Mouse (Mus musculus) spleen, adult 2 months (tissue): ENCODE data around the gene Pax3. TPM values are rescaled to one million over a fixed set of nuclear protein-coding genes. Genes with fewer than 3 reads are reported as not detected.

Experiments used
- DNase-seq, 2 experiments: peaks; one replicate each; pipeline versions ENCODE4 v3.0.0 to v3.0.0-alpha.2; 2012 to 2021; ENCODE audit warnings: low spot score in 2 of 2, low read depth in 1 of 2
- H3K27ac ChIP-seq: fragments of 200-500 bp; 2 replicates; pipeline ENCODE4 v1.5.1; 2012; ENCODE audit warnings: low read length, inconsistent platforms; ENCODE audit not compliant: insufficient read depth
- H3K27me3 ChIP-seq: fragments of 200-500 bp; 2 replicates; pipeline ENCODE4 v1.6.1; 2012; ENCODE audit warnings: mild to moderate bottlenecking, moderate library complexity, low read length, inconsistent platforms; ENCODE audit not compliant: control insufficient read depth, insufficient read depth
- H3K36me3 ChIP-seq: fragments of 200-500 bp; 2 replicates; pipeline ENCODE4 v1.6.1; 2012; ENCODE audit warnings: mild to moderate bottlenecking, low read length, inconsistent platforms; ENCODE audit not compliant: control insufficient read depth, insufficient read depth
- H3K4me1 ChIP-seq: fragments of 200-500 bp; 2 replicates; pipeline ENCODE4 v1.6.1; 2011; ENCODE audit warnings: inconsistent platforms; ENCODE audit not compliant: control insufficient read depth, insufficient read depth, insufficient read length
- H3K4me3 ChIP-seq: fragments of 200-500 bp; 2 replicates; pipeline ENCODE4 v1.5.1; 2011; ENCODE audit warnings: mild to moderate bottlenecking, inconsistent platforms; ENCODE audit not compliant: insufficient read depth, insufficient read length; ENCODE audit errors: extremely low read depth
- CTCF ChIP-seq: fragments of 200-500 bp; IDR thresholded peaks from 2 replicates; pipeline ENCODE4 v1.5.1; 2011; ENCODE audit warnings: mild to moderate bottlenecking, inconsistent platforms; ENCODE audit not compliant: insufficient read depth, insufficient read length, insufficient replicate concordance; ENCODE audit errors: extremely low read depth
- POLR2A ChIP-seq: fragments of 200-500 bp; IDR thresholded peaks from 2 replicates; pipeline ENCODE4 v1.6.1; 2011; ENCODE audit warnings: low read depth, low read length, inconsistent platforms
- WGBS: fragments of 180-500 bp; shearing (Covaris S2); methylation state at CpG from one replicate; pipeline ENCODE4 v1.1.7; 2018; 5-methylcytosine and 5-hydroxymethylcytosine counted together
- polyA plus RNA-seq: library from polyadenylated mRNA; depleted of rRNA; stranded (reverse); fragments of >200 nt; gene quantifications from 2 replicates; pipeline ENCODE4 v1.2.3, GENCODE M21; 2012

Gene Pax3
- polyA plus RNA-seq, 1 experiment = 0.26 TPM

- DNase-seq = no peak
- no peak for TF ChIP-seq CTCF
- no peak for TF ChIP-seq POLR2A
- H3K4me3 ChIP-seq = no peak overlapping the region
- H3K27me3 ChIP-seq = peaks cover 20% of the 10 kb centered on the region
- H3K4me1 ChIP-seq = no peaks in the 10 kb centered on the region
- no peaks in the 10 kb centered on the region for H3K36me3 ChIP-seq
- WGBS = 4% methylated on average over 16 of the region's 16 CpGs
- no peak overlapping the region for H3K27ac ChIP-seq
Observed at GRCm38 (mm10) chr1:78189016-78189415, 7.9 kb downstream of the Pax3 start.

GRCm38 (mm10) chr1:78188299-78188698 is 8.6 kb downstream of the Pax3 start:
- TF ChIP-seq CTCF (no peak), POLR2A (no peak)
- DNase-seq = no peak
- Histone ChIP-seq H3K36me3 (no peaks in the 10 kb centered on the region), H3K4me3 (no peak overlapping the region), H3K27ac (no peak overlapping the region), H3K27me3 (peaks cover 17% of the 10 kb centered on the region), H3K4me1 (no peaks in the 10 kb centered on the region)
- WGBS = 8% methylated on average over 2 of the region's 2 CpGs

DNA sequence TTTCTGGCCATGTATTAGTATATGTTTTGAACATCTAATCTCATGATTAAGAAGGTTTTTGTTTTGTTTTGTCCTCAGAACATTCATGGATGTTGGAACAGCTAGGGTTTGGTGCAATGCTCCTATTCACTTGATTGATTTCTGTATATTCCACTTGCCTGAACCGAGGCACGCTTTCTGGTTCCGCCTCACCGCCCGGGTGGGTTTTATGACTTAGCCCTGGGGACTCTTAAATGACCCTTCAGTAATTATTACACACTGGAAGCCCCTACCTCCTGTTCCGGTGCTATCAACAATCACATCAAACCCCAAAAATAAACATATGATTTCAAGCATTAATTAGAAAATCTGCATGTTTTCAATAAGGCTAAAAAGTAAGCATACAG is 9.2 kb downstream of the Pax3 start:
- Histone ChIP-seq H3K27me3 (peaks cover 13% of the 10 kb centered on the region), H3K27ac (no peak overlapping the region), H3K4me1 (no peaks in the 10 kb centered on the region), H3K4me3 (no peak overlapping the region), H3K36me3 (no peaks in the 10 kb centered on the region)
- no peak for DNase-seq
- whole genome bisulfite sequencing = 7% methylated on average over 6 of the region's 6 CpGs
- TF ChIP-seq POLR2A (no peak), CTCF (no peak)

- DNase-seq = no peak
- Histone ChIP-seq H3K27ac (no peak overlapping the region), H3K4me1 (no peaks in the 10 kb centered on the region), H3K27me3 (peaks cover 11% of the 10 kb centered on the region), H3K4me3 (no peak overlapping the region), H3K36me3 (no peaks in the 10 kb centered on the region)
- WGBS = 3% methylated on average over 8 of the region's 8 CpGs
- TF ChIP-seq CTCF (no peak), POLR2A (no peak)
Observed at GRCm38 (mm10) chr1:78187122-78187787, 9.7 kb downstream of the Pax3 start.

DNA sequence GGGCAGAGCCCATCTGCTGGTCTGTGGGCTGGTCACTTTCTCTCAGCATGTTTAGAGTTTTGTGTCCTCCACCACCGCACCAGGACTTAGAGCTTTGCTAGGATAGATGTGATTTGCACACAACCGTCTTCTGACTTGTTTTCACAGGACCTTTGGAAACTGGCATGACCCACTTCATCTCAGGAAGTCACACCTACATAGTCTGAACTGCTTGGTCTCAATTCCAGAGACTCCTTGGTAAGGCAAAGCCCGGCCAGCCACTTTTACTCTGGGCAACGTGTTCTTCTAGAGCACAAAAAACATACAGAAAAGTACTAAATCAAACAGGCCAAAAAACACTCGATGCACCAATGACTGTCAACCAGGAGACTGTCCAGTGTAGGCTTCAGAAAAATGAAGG is 14.0 kb downstream of the Pax3 start:
- Histone ChIP-seq H3K4me3 (no peak overlapping the region), H3K27ac (no peak overlapping the region), H3K27me3 (peaks cover 1% of the 10 kb centered on the region; the same call in 1 of the 2 replicates), H3K36me3 (no peaks in the 10 kb centered on the region), H3K4me1 (no peaks in the 10 kb centered on the region)
- TF ChIP-seq POLR2A = no peak
- TF ChIP-seq CTCF = no peak
- 75% methylated on average over 5 of the region's 5 CpGs for WGBS
- DNase-seq = no peak

- WGBS = 37% methylated on average over 9 of the region's 9 CpGs
Observed at GRCm38 (mm10) chr1:78181882-78182281, 15.1 kb downstream of the Pax3 start.

DNA sequence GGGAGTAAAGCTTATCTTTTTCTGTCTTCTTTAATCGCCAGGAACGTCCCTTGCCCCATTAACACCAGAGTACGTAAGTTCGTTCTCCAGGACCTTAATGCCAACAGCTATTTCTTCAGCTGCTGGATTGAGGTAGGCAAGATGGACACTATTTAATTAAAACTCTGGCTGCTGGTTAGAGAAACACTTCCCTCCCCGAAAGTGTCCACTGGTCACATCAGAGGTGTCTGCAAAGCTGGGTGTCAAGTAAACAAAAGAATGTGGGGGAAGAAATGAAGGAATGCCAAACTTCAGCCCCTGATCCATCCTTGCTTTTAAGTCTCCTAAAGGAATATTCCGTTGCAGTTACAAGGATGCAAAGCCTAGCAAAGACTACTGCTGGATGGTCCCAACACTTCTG is 24.6 kb downstream of the Pax3 start:
- TF ChIP-seq CTCF (no peak), POLR2A (no peak)
- Histone ChIP-seq H3K27ac (no peak overlapping the region), H3K4me1 (no peaks in the 10 kb centered on the region), H3K4me3 (no peak overlapping the region), H3K27me3 (no peaks in the 10 kb centered on the region), H3K36me3 (no peaks in the 10 kb centered on the region)
- 78% methylated on average over 6 of the region's 6 CpGs for WGBS
- no peak for DNase-seq

More at GRCm38 (mm10) chr1:78181882-78182281, 15.1 kb downstream of the Pax3 start:
- H3K27me3 ChIP-seq = no peaks in the 10 kb centered on the region
- no peaks in the 10 kb centered on the region for H3K4me1 ChIP-seq
- no peak for TF ChIP-seq POLR2A
- no peak for TF ChIP-seq CTCF
- H3K36me3 ChIP-seq = no peaks in the 10 kb centered on the region
- no peak overlapping the region for H3K27ac ChIP-seq
- no peak for DNase-seq
- H3K4me3 ChIP-seq = no peak overlapping the region
